Mouse (Mus musculus) cerebellum, postnatal 10 days (tissue): ENCODE measurements around the gene Ptov1.
A peak's percentile ranks its signal among the peaks of the same experiment; 100 is the strongest.

Experiments
- DNase-seq, 2 experiments: peaks; one replicate each; pipeline ENCODE4 v3.0.0; 2021; ENCODE audit warnings: mixed read lengths in 2 of 2

Gene Ptov1

GRCm38 (mm10) chr7:44857905-44858304, 11.7 kb downstream of the Ptov1 start:
- DNase-seq: peak in 1 of 2 experiments; percentile 39

GRCm38 (mm10) chr7:44857042-44857552, 12.5 kb downstream of the Ptov1 start, which contains the start of gene Pnkp:
Gene Pnkp (plus strand): TSS chr7:44857139.
- peak; percentile 89 to 91 for DNase-seq

- DNase-seq: peak in 1 of 2 experiments; percentile 7
These were observed 13.2 kb downstream of the Ptov1 start for GRCm38 (mm10) chr7:44856265-44856916.

- no peak for DNase-seq
These were observed 14.6 kb downstream of the Ptov1 start for GRCm38 (mm10) chr7:44855036-44855435.

- DNase-seq: peak; percentile 85 to 87
These were observed 15.1 kb downstream of the Ptov1 start for GRCm38 (mm10) chr7:44854356-44855031.

- peak in 1 of 2 experiments; percentile 56 for DNase-seq
These were observed 15.8 kb downstream of the Ptov1 start for GRCm38 (mm10) chr7:44853596-44854355.

- DNase-seq: no peak
These were observed 16.5 kb downstream of the Ptov1 start for GRCm38 (mm10) chr7:44853065-44853464.

GRCm38 (mm10) chr7:44852259-44853027, 17.1 kb downstream of the Ptov1 start:
- no peak for DNase-seq

- no peak for DNase-seq
These were observed 17.9 kb downstream of the Ptov1 start for GRCm38 (mm10) chr7:44851625-44852234.

GRCm38 (mm10) chr7:44850789-44851624, 18.6 kb downstream of the Ptov1 start:
- no peak for DNase-seq

- DNase-seq: peak; percentile 92 to 94
These were observed 19.4 kb downstream of the Ptov1 start for GRCm38 (mm10) chr7:44850146-44850545.

- DNase-seq: peak; percentile 95 to 96
These were observed 20.0 kb downstream of the Ptov1 start for GRCm38 (mm10) chr7:44849416-44850111.

GRCm38 (mm10) chr7:44848561-44849415, 20.8 kb downstream of the Ptov1 start, which contains the start of the genes Akt1s1 and Tbc1d17:
Gene Akt1s1 (plus strand): TSS chr7:44848991.
Gene Tbc1d17 (minus strand): TSS chr7:44849079.
- DNase-seq: peak; percentile 99 to 100

GRCm38 (mm10) chr7:44847772-44848171, 21.8 kb downstream of the Ptov1 start:
- no peak for DNase-seq

- no peak for DNase-seq
These were observed 22.8 kb downstream of the Ptov1 start for GRCm38 (mm10) chr7:44846804-44847203.

GRCm38 (mm10) chr7:44845006-44845405, 24.6 kb downstream of the Ptov1 start:
- no peak for DNase-seq

- no peak for DNase-seq
These were observed 27.6 kb downstream of the Ptov1 start for GRCm38 (mm10) chr7:44841825-44842463.

- no peak for DNase-seq
These were observed 29.2 kb downstream of the Ptov1 start for GRCm38 (mm10) chr7:44840426-44840825.
